Mouse (Mus musculus) liver, embryonic 16.5 days (tissue): ENCODE measurements around the gene Fam184a. TPM values are rescaled to one million over a fixed set of nuclear protein-coding genes. Genes with fewer than 3 reads are reported as not detected.

ENCODE experiments used
- ATAC-seq: fragments of 200-750 bp; cut with Nextera tagmentation; 2 replicates; pipeline ENCODE4 v1.8.0; 2017; ENCODE audit warnings: low read depth, mild to moderate bottlenecking, moderate number of reproducible peaks, moderate library complexity
- H3K27ac ChIP-seq: fragments of 300-500 bp; sonication (generic); 2 replicates; pipeline ENCODE4 v1.5.1; 2014; ENCODE audit warnings: mild to moderate bottlenecking, low read length
- H3K27me3 ChIP-seq: fragments of 300-500 bp; sonication (generic); 2 replicates; pipeline ENCODE4 v1.6.1; 2014; ENCODE audit warnings: low read depth, low read length, mixed read lengths; ENCODE audit not compliant: control insufficient read depth, insufficient read depth
- H3K36me3 ChIP-seq: fragments of 300-500 bp; sonication (generic); 2 replicates; pipeline ENCODE4 v1.6.1; 2014; ENCODE audit warnings: mild to moderate bottlenecking; ENCODE audit not compliant: control insufficient read depth, insufficient read depth
- H3K4me1 ChIP-seq: fragments of 300-500 bp; sonication (generic); 2 replicates; pipeline ENCODE4 v1.6.1; 2014; ENCODE audit warnings: low read depth, low read length, mixed read lengths; ENCODE audit not compliant: control insufficient read depth
- H3K4me2 ChIP-seq: fragments of 300-500 bp; sonication (generic); 2 replicates; pipeline ENCODE4 v1.6.1; 2014; ENCODE audit warnings: low read depth, low read length, mixed read lengths
- H3K4me3 ChIP-seq: fragments of 300-500 bp; sonication (generic); 2 replicates; pipeline ENCODE4 v1.5.1; 2014; ENCODE audit warnings: low read depth, mild to moderate bottlenecking, low read length
- H3K9ac ChIP-seq: fragments of 300-500 bp; sonication (generic); 2 replicates; pipeline ENCODE4 v1.6.1; 2014; ENCODE audit warnings: low read depth, low read length
- H3K9me3 ChIP-seq: fragments of 300-500 bp; sonication (generic); replicated peaks from 2 replicates; pipeline ENCODE4 v1.6.1; 2016; ENCODE audit warnings: low read length; ENCODE audit not compliant: control insufficient read depth
- WGBS: fragments of 180-500 bp; shearing (Covaris S2); extraction: QIAGEN DNeasy Blood & Tissue Kit; methylation state at CpG from one replicate; pipeline ENCODE4 v1.1.7; 2014; ENCODE audit not compliant: insufficient replicate concordance; 5-methylcytosine and 5-hydroxymethylcytosine counted together
- polyA plus RNA-seq: library from polyadenylated mRNA; unstranded; fragments of >200 nt; fragmentation: Nextera tagmentation; extraction: Ambion mirVana; gene quantifications from 2 replicates; pipeline ENCODE4 v1.2.1, GENCODE M21; 2015

The Fam184a gene
- polyA plus RNA-seq, 1 experiment from 2014 or later = 0.21 TPM

GRCm38 (mm10) chr10:53752723-53753122, 1.8 kb upstream of the Fam184a start:
- H3K9me3 ChIP-seq = no peaks in the 10 kb centered on the region
- peaks cover 25% of the 10 kb centered on the region for H3K27me3 ChIP-seq
- no peak for ATAC-seq
- H3K4me1 ChIP-seq = no peaks in the 10 kb centered on the region
- H3K36me3 ChIP-seq = no peaks in the 10 kb centered on the region
- 38% methylated on average over 1 of the region's 1 CpGs for WGBS
- H3K4me2 ChIP-seq = no peak overlapping the region
- no peak overlapping the region for H3K27ac ChIP-seq
- no peak overlapping the region for H3K4me3 ChIP-seq
- H3K9ac ChIP-seq = no peak overlapping the region

- Histone ChIP-seq H3K27me3 (peaks cover 25% of the 10 kb centered on the region), H3K9me3 (no peaks in the 10 kb centered on the region), H3K9ac (no peak overlapping the region), H3K4me2 (peak overlapping the region; percentile 70), H3K36me3 (no peaks in the 10 kb centered on the region), H3K4me3 (peak overlapping the region; percentile 56), H3K27ac (no peak overlapping the region), H3K4me1 (no peaks in the 10 kb centered on the region)
- WGBS = 9% methylated on average over 39 of the region's 39 CpGs
- ATAC-seq = no peak
These were observed 508 bp downstream of the Fam184a start for GRCm38 (mm10) chr10:53750275-53750954.

DNA sequence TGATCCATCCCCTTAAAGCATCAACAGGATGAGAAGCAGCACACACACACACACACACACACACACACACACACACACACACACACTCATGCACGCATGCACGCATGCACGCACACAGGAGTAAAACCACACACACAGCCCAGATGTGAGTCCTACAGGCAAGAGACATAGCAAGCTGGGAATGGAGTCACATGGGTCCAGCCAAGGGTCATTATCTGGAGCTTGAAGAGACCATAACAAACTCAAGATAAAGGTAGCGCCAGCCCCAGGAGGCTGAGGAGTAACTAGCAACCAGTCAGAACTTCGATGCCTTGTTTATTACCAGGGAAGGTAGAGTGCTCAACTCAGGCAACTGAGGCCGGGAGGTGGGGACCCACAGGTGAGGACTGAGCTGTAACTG, 4.9 kb downstream of the Fam184a start:
- Histone ChIP-seq H3K27me3 (peaks cover 18% of the 10 kb centered on the region), H3K4me2 (no peak overlapping the region), H3K9me3 (no peaks in the 10 kb centered on the region), H3K36me3 (no peaks in the 10 kb centered on the region), H3K27ac (no peak overlapping the region), H3K9ac (no peak overlapping the region), H3K4me3 (no peak overlapping the region), H3K4me1 (no peaks in the 10 kb centered on the region)
- ATAC-seq = no peak
- 68% methylated on average over 6 of the region's 6 CpGs for WGBS

DNA sequence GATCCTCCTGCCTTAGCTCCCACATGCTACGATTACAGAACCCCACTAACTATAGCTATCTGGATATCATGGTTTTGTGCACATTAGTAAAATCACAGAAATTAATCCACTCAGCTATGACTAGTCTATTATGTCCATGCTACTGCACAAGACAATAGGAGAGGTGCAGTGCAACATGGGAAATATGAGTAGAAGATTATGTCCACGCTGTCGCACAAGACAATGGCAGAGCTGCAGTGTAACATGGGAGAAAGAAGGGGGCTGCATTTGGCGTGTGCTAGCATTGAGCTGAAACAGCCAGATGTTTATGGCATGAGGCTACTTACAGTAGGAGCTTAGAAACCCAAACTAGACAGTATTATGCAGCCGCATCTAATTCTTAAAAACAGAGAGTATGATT, 8.0 kb downstream of the Fam184a start:
- no peaks in the 10 kb centered on the region for H3K36me3 ChIP-seq

DNA sequence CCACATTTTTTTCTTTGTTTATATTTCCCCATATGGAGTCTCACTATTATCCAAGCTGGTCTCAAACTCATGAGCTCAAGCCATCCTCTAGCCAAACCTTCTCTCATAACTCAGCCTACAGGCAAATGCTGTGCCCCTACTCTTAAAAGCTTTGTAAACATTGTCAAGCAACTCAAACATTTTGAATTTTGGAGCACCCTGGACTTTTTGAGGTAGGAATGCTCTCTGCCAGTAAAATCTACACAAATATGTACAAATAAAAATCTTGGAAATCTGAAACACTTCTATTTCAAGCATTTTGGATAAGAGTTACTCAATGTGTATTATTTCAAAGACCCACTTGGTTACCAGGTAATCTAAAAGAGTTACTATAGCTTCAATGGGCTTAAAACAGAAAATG, 10.9 kb downstream of the Fam184a start:
- no peaks in the 10 kb centered on the region for H3K36me3 ChIP-seq
- no peak overlapping the region for H3K27ac ChIP-seq
- H3K27me3 ChIP-seq = no peaks in the 10 kb centered on the region
- no peak overlapping the region for H3K9ac ChIP-seq
- H3K4me3 ChIP-seq = no peak overlapping the region
- H3K4me2 ChIP-seq = no peak overlapping the region
- H3K9me3 ChIP-seq = no peaks in the 10 kb centered on the region
- ATAC-seq = no peak
- no peaks in the 10 kb centered on the region for H3K4me1 ChIP-seq

More for the DNA sequence above, 8.0 kb downstream of the Fam184a start:
- Histone ChIP-seq H3K4me2 (no peak overlapping the region), H3K27ac (no peak overlapping the region), H3K9me3 (no peaks in the 10 kb centered on the region), H3K27me3 (no peaks in the 10 kb centered on the region; the same call in 1 of the 2 replicates), H3K4me3 (no peak overlapping the region), H3K4me1 (no peaks in the 10 kb centered on the region), H3K9ac (no peak overlapping the region)
- no peak for ATAC-seq
- 66% methylated on average over 5 of the region's 5 CpGs for WGBS

GRCm38 (mm10) chr10:53738842-53739241, 12.1 kb downstream of the Fam184a start:
- Histone ChIP-seq H3K27me3 (no peaks in the 10 kb centered on the region), H3K4me1 (no peaks in the 10 kb centered on the region)
- 69% methylated on average over 8 of the region's 8 CpGs for whole genome bisulfite sequencing

GRCm38 (mm10) chr10:53735201-53735865, 15.6 kb downstream of the Fam184a start:
- no peaks in the 10 kb centered on the region for H3K9me3 ChIP-seq
- no peak overlapping the region for H3K9ac ChIP-seq
- 51% methylated on average over 7 of the region's 7 CpGs for WGBS
- no peak overlapping the region for H3K4me2 ChIP-seq
- no peaks in the 10 kb centered on the region for H3K36me3 ChIP-seq
- H3K4me1 ChIP-seq = no peaks in the 10 kb centered on the region
- ATAC-seq = no peak
- H3K4me3 ChIP-seq = no peak overlapping the region
- H3K27ac ChIP-seq = no peak overlapping the region
- H3K27me3 ChIP-seq = no peaks in the 10 kb centered on the region

More at GRCm38 (mm10) chr10:53738842-53739241, 12.1 kb downstream of the Fam184a start:
- no peak overlapping the region for H3K4me2 ChIP-seq
- ATAC-seq = no peak
- no peak overlapping the region for H3K4me3 ChIP-seq
- no peak overlapping the region for H3K9ac ChIP-seq
- no peaks in the 10 kb centered on the region for H3K36me3 ChIP-seq
- no peaks in the 10 kb centered on the region for H3K9me3 ChIP-seq
- no peak overlapping the region for H3K27ac ChIP-seq

DNA sequence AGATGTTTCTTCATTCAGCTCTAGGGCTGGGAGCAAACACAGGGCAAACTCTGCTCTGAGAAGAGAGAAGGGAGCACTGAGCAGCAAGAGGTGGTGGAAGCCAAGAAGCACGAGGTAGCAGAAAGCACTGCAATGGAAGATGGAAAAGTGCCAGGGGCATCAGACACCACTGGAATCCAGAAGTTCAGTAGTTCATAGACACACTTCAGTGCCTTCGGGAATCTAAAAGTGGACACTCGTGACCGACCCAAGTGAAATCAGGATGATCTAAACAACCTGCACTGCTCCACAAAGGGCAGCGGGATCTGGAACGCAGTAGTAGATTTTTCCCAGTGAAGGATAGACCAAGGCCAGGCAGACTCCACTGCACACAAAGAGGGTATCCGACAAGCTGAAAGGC, 18.6 kb downstream of the Fam184a start:
- Histone ChIP-seq H3K27ac (no peak overlapping the region), H3K36me3 (no peaks in the 10 kb centered on the region), H3K4me3 (no peak overlapping the region), H3K9me3 (no peaks in the 10 kb centered on the region), H3K27me3 (no peaks in the 10 kb centered on the region), H3K4me1 (no peaks in the 10 kb centered on the region), H3K9ac (no peak overlapping the region), H3K4me2 (no peak overlapping the region)
- no peak for ATAC-seq
- 67% methylated on average over 7 of the region's 7 CpGs for WGBS

- H3K9me3 ChIP-seq = no peaks in the 10 kb centered on the region
- H3K4me3 ChIP-seq = no peak overlapping the region
- H3K4me2 ChIP-seq = no peak overlapping the region
- ATAC-seq = no peak
- H3K4me1 ChIP-seq = no peaks in the 10 kb centered on the region
- WGBS = 53% methylated on average over 1 of the region's 1 CpGs
- H3K36me3 ChIP-seq = no peaks in the 10 kb centered on the region
- no peaks in the 10 kb centered on the region for H3K27me3 ChIP-seq
- H3K27ac ChIP-seq = no peak overlapping the region
- H3K9ac ChIP-seq = no peak overlapping the region
These were observed 22.0 kb downstream of the Fam184a start for GRCm38 (mm10) chr10:53728883-53729282.
